Mouse (Mus musculus) spleen, postnatal 14 days (tissue): ENCODE data around the gene Ybey.

Experiments used
- DNase-seq, 2 experiments: peaks; one replicate each; pipeline ENCODE4 v3.0.0; 2021 to 2022; ENCODE audit warnings: low spot score in 2 of 2

The Ybey gene

DNA sequence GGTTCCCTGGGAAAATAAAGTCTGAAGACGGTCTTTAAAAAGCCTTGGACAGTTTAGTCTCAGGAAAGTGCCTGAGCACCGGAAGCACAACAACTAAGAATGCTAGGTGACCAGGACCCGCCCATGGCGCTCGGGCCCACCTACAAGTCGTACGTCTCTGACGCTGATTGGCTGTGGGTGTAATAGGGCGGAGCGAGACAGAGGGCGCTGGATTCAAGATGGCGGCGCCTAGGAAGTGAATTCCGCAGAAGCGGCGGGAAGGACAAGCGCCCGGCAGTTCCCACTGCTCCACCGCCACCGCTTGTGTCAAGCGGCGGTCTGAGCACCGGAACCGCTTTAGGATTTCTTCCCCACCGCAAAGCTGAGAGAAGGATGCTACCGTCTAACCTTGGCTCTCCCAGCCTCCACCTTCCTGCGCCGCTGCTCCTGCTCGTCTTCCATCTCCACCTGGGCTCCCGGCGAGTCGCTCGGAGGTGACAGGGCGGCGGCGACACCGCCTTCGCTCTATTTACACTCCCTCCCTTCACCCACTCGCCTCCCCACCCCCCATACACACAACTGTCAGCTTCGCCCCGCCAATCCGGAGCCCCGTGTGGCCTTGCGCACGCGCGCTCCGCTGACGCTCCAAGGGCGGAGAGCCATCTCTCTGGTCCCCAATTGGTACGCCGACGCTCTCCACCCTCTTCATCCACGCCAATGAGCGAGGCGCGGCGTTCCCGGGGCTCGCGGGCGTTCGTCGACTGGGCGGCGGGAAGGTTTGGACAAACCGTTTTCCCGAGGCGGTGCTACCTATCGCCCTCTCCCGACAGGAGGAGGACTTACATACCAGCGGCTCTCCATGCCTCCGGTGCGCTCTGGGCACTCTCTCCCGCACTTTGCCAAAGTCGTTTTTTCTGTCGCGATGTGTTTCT lies 26.5 kb downstream of the Ybey start, which contains the start of gene Pcnt:
TSS of gene Pcnt (minus strand) at position 609 of the 911 bp plus-strand sequence.
- peak; percentile 92 to 93 for DNase-seq

DNA sequence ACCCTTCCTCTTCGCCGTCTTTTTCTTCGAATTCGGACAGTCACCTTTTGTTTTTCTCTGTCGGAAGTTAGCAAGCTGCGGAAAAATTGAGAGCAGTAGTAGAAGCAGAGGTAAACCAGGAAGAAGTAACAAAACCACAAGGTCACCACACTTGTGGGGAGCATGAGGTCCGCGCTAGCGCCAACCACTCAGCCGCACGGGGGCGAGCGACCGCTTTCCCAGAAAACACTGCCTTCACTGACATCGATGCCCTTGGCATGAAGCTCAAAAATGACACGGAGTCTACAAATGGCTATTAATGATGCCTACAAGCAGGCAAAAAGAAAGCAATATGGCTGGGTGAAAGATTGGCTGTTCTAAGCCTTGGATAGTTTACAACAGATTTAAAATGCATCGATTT lies 28.6 kb downstream of the Ybey start, which contains the start of gene AC141477.1:
TSS of gene AC141477.1 (minus strand) at position 164 of the 400 bp plus-strand sequence.
- DNase-seq = no peak

DNA sequence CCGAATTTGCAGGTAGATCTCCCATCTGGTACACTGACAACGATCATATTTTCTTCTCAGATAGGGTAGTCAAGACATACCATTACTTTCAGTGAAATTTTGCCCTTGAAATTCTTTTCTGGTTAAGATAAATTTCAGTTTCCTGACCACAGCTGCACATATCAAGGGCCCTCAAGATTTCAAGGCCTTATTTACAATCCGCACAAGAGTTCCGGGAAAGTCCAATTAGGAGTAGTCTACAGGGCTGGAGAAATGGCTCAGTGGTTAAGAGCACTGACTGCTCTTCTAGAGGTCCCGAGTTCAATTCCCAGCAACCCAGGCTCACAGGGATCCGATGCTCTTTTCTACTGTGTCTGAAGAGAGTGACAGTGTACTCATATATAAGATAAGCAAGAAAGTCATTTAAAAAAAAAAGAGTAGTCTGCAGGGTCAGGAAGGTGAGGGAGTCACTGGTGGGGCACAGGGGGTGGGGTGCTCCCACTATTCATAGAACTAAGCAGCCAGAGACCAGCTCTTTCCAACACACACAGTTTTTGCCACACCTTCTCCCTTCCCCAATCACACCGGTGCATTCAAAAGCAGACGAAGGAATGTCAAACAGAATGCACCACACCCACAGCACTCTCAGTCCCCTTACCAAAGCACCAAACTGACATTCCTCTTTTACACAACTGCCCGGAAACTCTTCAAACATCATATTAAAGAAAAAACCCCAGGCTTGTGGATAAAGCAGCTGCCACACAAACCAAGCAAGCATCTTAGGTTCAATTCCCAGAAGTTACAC lies 29.6 kb downstream of the Ybey start:
- no peak for DNase-seq

DNA sequence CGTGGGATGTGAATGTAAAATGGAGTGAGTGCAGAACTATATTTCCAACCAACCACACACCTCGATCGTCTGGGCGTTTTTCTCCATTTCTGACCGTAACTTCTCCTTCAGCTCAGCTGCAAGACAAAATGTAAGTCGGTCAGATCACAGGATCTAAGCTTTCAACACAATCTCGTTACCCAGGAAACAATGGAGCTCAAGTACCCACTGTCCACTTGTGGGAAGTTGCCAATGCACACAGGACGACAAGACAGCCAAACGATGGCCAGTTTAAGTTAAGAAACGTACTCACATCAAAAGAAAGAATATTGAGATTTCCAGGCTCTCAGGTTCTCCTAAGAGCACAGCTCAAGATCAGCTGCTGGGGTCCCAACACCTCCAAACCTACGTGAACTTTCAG lies 35.0 kb downstream of the Ybey start:
- no peak for DNase-seq

DNA sequence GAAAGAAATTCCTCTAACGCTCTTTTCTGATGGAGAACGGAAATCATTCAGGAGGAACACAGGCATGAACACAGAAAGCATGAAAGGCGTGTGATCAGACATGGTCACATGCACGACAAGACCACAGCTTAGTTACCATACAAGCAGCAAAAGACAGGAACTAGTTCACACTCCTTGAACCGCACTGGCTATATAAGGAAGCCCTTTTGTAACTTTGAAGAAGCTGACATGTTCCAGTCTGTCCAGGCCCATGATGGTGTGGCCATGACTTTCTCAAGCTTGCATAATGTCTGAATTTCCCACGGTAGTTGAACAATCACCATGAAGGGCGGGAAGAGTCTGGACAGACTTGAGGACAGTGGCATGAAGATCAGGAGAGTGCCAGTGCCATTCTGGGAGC lies 43.2 kb downstream of the Ybey start:
- no peak for DNase-seq

DNA sequence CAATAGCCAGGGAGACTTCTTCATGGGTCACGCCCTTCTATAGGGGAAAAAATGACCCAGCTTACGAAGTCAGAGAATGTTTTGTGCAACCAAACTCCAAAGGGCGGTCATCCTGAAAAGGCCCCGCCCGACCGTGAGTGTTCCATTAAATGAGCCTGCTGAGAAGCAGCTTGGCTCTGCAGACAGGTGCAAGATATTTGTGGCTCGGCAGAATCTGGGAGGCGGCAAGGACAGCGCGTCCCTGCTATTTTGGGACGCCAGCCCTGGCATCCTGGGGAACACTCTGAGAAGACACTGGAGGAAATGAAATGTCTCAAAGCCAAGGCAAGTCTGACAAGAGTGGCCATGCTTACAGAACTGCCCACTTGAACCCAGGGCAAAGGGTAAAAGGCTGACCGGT lies 52.1 kb downstream of the Ybey start:
- no peak for DNase-seq
